Mouse (Mus musculus): ENCODE data around the gene Wdr11. TPM values are rescaled to one million over a fixed set of nuclear protein-coding genes. Genes with fewer than 3 reads are reported as not detected.

Gene Wdr11
- total RNA-seq, 2 experiments from 2014 or later: 31.1 to 39.6 TPM

GRCm38 (mm10) chr7:129680534-129681210, 89.0 kb downstream of the Wdr11 start:
- no peak for DNase-seq (ENCODE audit: low spot score in 2 of 2)

GRCm38 (mm10) chr7:129682525-129682924, 90.9 kb downstream of the Wdr11 start:
- no peak for DNase-seq (ENCODE audit: low spot score in 2 of 2)

- DNase-seq (ENCODE audit: low spot score in 2 of 2): no peak
These were observed 93.7 kb downstream of the Wdr11 start for GRCm38 (mm10) chr7:129685326-129685725.
